Mouse (Mus musculus) lung, postnatal 0 days (tissue): ENCODE results near the gene Tceanc2. TPM values are rescaled to one million over a fixed set of nuclear protein-coding genes. Genes with fewer than 3 reads are reported as not detected.

Experiments
- ATAC-seq: fragments of 200-750 bp; cut with Nextera tagmentation; 2 replicates; pipeline ENCODE4 v1.8.0; 2017; ENCODE audit warnings: moderate library complexity
- DNase-seq: peaks from one replicate; pipeline ENCODE4 v3.0.0-alpha.2; 2016; ENCODE audit warnings: low spot score
- H3K27ac ChIP-seq: fragments of 300-500 bp; sonication (generic); 2 replicates; pipeline ENCODE4 v1.5.1; 2014; ENCODE audit warnings: antibody characterized with exemption, mild to moderate bottlenecking, low read length, mixed read lengths
- H3K27me3 ChIP-seq: fragments of 300-500 bp; sonication (generic); replicated peaks from 2 replicates; pipeline ENCODE4 v1.6.1; 2014; ENCODE audit warnings: low read length, mixed read lengths; ENCODE audit not compliant: insufficient read depth
- H3K36me3 ChIP-seq: fragments of 300-500 bp; sonication (generic); 2 replicates; pipeline ENCODE4 v1.6.1; 2014; ENCODE audit warnings: low read length, mixed read lengths; ENCODE audit not compliant: insufficient read depth
- H3K4me1 ChIP-seq: fragments of 300-500 bp; sonication (generic); 2 replicates; pipeline ENCODE4 v1.6.1; 2014; ENCODE audit warnings: antibody characterized with exemption, low read depth, low read length, mixed read lengths; ENCODE audit not compliant: insufficient read depth
- H3K4me2 ChIP-seq: fragments of 300-500 bp; sonication (generic); replicated peaks from 2 replicates; pipeline ENCODE4 v1.6.1; 2014; ENCODE audit warnings: low read depth, mild to moderate bottlenecking, low read length, moderate library complexity, mixed read lengths
- H3K4me3 ChIP-seq: fragments of 300-500 bp; sonication (generic); 2 replicates; pipeline ENCODE4 v1.5.1; 2014; ENCODE audit warnings: low read depth, low read length
- H3K9ac ChIP-seq: fragments of 300-500 bp; sonication (generic); replicated peaks from 2 replicates; pipeline ENCODE4 v1.6.1; 2014; ENCODE audit warnings: low read depth, mild to moderate bottlenecking
- H3K9me3 ChIP-seq: fragments of 300-500 bp; sonication (generic); 2 replicates; pipeline ENCODE4 v1.6.1; 2016; ENCODE audit warnings: low read length, mixed read lengths
- CTCF ChIP-seq: IDR thresholded peaks from 2 replicates; pipeline ENCODE4 v1.5.1; 2016; ENCODE audit warnings: antibody characterized with exemption, mild to moderate bottlenecking
- EP300 ChIP-seq: IDR thresholded peaks from 2 replicates; pipeline ENCODE4 v1.6.1; 2016; ENCODE audit warnings: antibody characterized with exemption, mild to moderate bottlenecking, control low read depth
- WGBS: fragments of 180-500 bp; shearing (Covaris S2); extraction: QIAGEN DNeasy Blood & Tissue Kit; methylation state at CpG from one replicate; pipeline ENCODE4 v1.1.7; 2014; 5-methylcytosine and 5-hydroxymethylcytosine counted together
- polyA plus RNA-seq: library from polyadenylated mRNA; unstranded; fragments of >200 nt; fragmentation: Nextera tagmentation; extraction: Ambion mirVana; gene quantifications from 2 replicates; pipeline ENCODE4 v1.2.1, GENCODE M21; 2015

Gene Tceanc2
- polyA plus RNA-seq, 1 experiment from 2014 or later, result 20.7 TPM

- 67% methylated on average over 13 of the region's 13 CpGs for WGBS
These were observed 51.9 kb downstream of the Tceanc2 start for GRCm38 (mm10) chr4:107126891-107127524.

GRCm38 (mm10) chr4:107126389-107126788, 52.5 kb downstream of the Tceanc2 start:
- no peak overlapping the region for H3K4me2 ChIP-seq
- no peak overlapping the region for H3K27ac ChIP-seq
- H3K27me3 ChIP-seq, result no peaks in the 10 kb centered on the region
- ATAC-seq (no peak), DNase-seq (no peak)
- 70% methylated on average over 10 of the region's 10 CpGs for WGBS
- TF ChIP-seq EP300 (no peak), CTCF (no peak)
- no peaks in the 10 kb centered on the region for H3K9me3 ChIP-seq
- H3K36me3 ChIP-seq, result no peaks in the 10 kb centered on the region
- no peak overlapping the region for H3K9ac ChIP-seq
- no peaks in the 10 kb centered on the region for H3K4me1 ChIP-seq
- H3K4me3 ChIP-seq, result no peak overlapping the region

More at GRCm38 (mm10) chr4:107126891-107127524, 51.9 kb downstream of the Tceanc2 start:
- H3K9me3 ChIP-seq, result no peaks in the 10 kb centered on the region
- ATAC-seq, result no peak
- DNase-seq, result no peak
- no peaks in the 10 kb centered on the region for H3K36me3 ChIP-seq
- no peak overlapping the region for H3K4me3 ChIP-seq
- no peak overlapping the region for H3K9ac ChIP-seq
- no peak for TF ChIP-seq EP300
- no peak for TF ChIP-seq CTCF
- H3K4me2 ChIP-seq, result no peak overlapping the region
- H3K27me3 ChIP-seq, result no peaks in the 10 kb centered on the region
- no peaks in the 10 kb centered on the region for H3K4me1 ChIP-seq
- H3K27ac ChIP-seq, result no peak overlapping the region

- Histone ChIP-seq H3K27ac (no peak overlapping the region), H3K9me3 (no peaks in the 10 kb centered on the region), H3K9ac (no peak overlapping the region), H3K4me3 (no peak overlapping the region), H3K4me2 (no peak overlapping the region), H3K4me1 (no peaks in the 10 kb centered on the region), H3K36me3 (no peaks in the 10 kb centered on the region), H3K27me3 (no peaks in the 10 kb centered on the region)
- TF ChIP-seq CTCF (peak; percentile 28; the same call in 1 of the 2 replicates), EP300 (no peak)
- ATAC-seq (no peak), DNase-seq (no peak)
- 64% methylated on average over 5 of the region's 5 CpGs for WGBS
These were observed 53.8 kb downstream of the Tceanc2 start for GRCm38 (mm10) chr4:107125101-107125500.

- TF ChIP-seq EP300, result no peak
- TF ChIP-seq CTCF, result no peak
- DNase-seq (no peak), ATAC-seq (no peak)
- H3K27me3 ChIP-seq, result no peaks in the 10 kb centered on the region
- no peaks in the 10 kb centered on the region for H3K4me1 ChIP-seq
- 61% methylated on average over 7 of the region's 7 CpGs for WGBS
- H3K36me3 ChIP-seq, result no peaks in the 10 kb centered on the region
- no peak overlapping the region for H3K4me3 ChIP-seq
- no peak overlapping the region for H3K4me2 ChIP-seq
- H3K27ac ChIP-seq, result no peak overlapping the region
- no peaks in the 10 kb centered on the region for H3K9me3 ChIP-seq
- no peak overlapping the region for H3K9ac ChIP-seq
These were observed 54.5 kb downstream of the Tceanc2 start for GRCm38 (mm10) chr4:107124376-107124775.

DNA sequence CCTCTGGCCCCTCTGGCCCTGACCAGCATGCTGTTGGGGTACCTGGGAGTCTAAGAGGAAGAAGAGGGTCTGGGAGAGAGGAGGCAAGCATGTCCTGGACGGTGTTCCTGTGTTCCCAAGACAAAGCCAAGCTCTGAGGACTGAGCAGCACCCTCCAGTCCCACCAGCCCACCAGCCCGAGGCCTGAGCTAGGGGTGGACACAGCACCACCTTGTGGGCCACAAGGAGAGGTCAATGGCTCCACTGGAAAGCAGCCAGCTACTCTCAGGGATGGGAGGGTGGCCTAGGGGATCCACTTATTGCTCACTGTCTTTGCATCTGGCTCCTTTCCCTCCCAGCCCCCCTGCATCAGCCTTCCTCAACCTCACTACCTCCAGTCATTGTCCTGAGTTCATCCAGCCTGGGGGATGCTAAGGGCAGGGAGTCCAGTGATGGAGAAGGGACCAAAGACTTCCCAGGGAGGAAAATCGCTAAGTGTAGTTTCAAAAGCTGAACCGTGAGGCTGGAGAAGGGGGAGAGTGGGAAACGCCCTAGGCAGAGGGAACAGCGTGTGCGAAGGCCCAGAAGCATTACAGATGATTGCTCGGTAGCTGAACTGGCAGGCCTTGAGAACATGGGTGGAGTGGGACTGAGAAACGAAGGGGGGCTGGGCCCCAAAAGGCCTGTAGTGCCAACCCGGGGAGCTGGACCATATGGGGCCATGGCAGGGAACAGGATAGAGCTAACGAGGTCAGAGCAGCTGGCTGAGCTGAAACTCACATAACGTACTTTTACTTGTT, 57.6 kb downstream of the Tceanc2 start:
- no peaks in the 10 kb centered on the region for H3K4me1 ChIP-seq
- H3K9me3 ChIP-seq, result no peaks in the 10 kb centered on the region
- H3K36me3 ChIP-seq, result no peaks in the 10 kb centered on the region
- 56% methylated on average over 11 of the region's 12 CpGs for WGBS
- peak; percentile 36 for ATAC-seq
- peak; percentile 50 for DNase-seq
- TF ChIP-seq CTCF (peak; percentile 73), EP300 (no peak)
- no peak overlapping the region for H3K4me3 ChIP-seq
- H3K9ac ChIP-seq, result no peak overlapping the region
- no peak overlapping the region for H3K4me2 ChIP-seq
- no peaks in the 10 kb centered on the region for H3K27me3 ChIP-seq
- H3K27ac ChIP-seq, result no peak overlapping the region

DNA sequence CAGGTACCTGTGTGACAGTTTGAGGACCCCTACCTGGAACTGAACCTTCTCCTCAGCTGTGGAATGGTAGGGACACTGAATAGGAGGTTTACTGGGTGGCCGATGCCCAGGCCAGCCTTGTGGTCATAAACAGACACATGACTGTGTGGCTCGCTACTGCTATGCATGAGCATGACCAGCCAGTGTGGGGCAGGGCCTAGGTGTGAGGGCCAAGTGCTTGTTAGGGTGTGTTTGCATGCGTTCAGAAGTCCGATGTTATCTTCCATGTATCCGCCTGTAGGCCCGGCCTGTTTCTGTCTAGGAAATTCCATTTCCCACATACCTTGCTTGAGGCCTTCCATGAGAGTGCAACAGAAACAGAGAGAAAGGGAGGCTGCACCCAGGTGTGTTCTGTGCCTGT, 58.2 kb downstream of the Tceanc2 start:
- no peaks in the 10 kb centered on the region for H3K4me1 ChIP-seq
- DNase-seq, result no peak
- no peaks in the 10 kb centered on the region for H3K9me3 ChIP-seq
- no peaks in the 10 kb centered on the region for H3K36me3 ChIP-seq
- no peak for TF ChIP-seq CTCF
- no peak for TF ChIP-seq EP300
- 75% methylated on average over 6 of the region's 6 CpGs for WGBS
- no peak overlapping the region for H3K4me3 ChIP-seq
- ATAC-seq, result peak; percentile 37
- no peak overlapping the region for H3K4me2 ChIP-seq
- no peak overlapping the region for H3K9ac ChIP-seq
- H3K27me3 ChIP-seq, result no peaks in the 10 kb centered on the region
- no peak overlapping the region for H3K27ac ChIP-seq
